8 mouse cellular contexts compared by ENCODE assay signal in genomic region chr3:73134316-73134715, GRCm38 (mm10).
A peak's percentile ranks its signal among the peaks of the same experiment; 100 is the strongest.
DNase-seq lines count a peak whose midpoint lies in the region; ATAC-seq and TF ChIP-seq lines count a peak whose summit lies in the region.

No protein-coding gene starts in this region.

- no peak overlapping the region for H3K9ac ChIP-seq in heart, postnatal 0 days (replicated peaks; ENCODE audit: low read depth, low read length)
- no peak overlapping the region for H3K9ac ChIP-seq in limb, embryonic 11.5 days (ENCODE audit: low read length)

- WGBS in heart, postnatal 0 days, result 7% methylated on average over 9 of the region's 9 CpGs
- WGBS in limb, embryonic 11.5 days, result 9% methylated on average over 9 of the region's 9 CpGs

- no peak overlapping the region for H3K4me3 ChIP-seq in heart, postnatal 0 days (ENCODE audit: low read depth, low read length)
- no peak overlapping the region for H3K4me3 ChIP-seq in limb, embryonic 11.5 days (ENCODE audit: low read depth, low read length)

- H3K36me3 ChIP-seq in heart, postnatal 0 days (replicated peaks; ENCODE audit: control insufficient read depth, insufficient read depth, low read length), result no peaks in the 10 kb centered on the region
- no peaks in the 10 kb centered on the region for H3K36me3 ChIP-seq in limb, embryonic 11.5 days (ENCODE audit: control insufficient read depth, insufficient read depth, low read length)

- no peak for DNase-seq in heart, postnatal 0 days (ENCODE audit: low spot score)
- no peak for DNase-seq in heart, adult 9 months (ENCODE audit: low spot score in 2 of 2)
- peak; percentile 7 for DNase-seq in urinary bladder, postnatal 14 days (ENCODE audit: low spot score)
- DNase-seq in urinary bladder, postnatal 10 days (ENCODE audit: low spot score), result no peak
- DNase-seq in forelimb bud, embryonic 11.5 days (ENCODE audit: low read depth, low spot score), result peak; percentile 40
- DNase-seq in limb, embryonic 11.5 days (ENCODE audit: low spot score), result peak; percentile 63
- no peak for DNase-seq in gastrocnemius, adult 8-10 months (ENCODE audit: low spot score in 2 of 2)

- no peak for ATAC-seq in heart, postnatal 0 days (ENCODE audit: insufficient read depth, low read depth)
- ATAC-seq in limb, embryonic 11.5 days (ENCODE audit: insufficient number of reproducible peaks, low FRiP score, low TSS enrichment, low read depth), result no peak
- no peak for ATAC-seq in megakaryocyte progenitor cell, adult 5-6 weeks (replicated peaks; ENCODE audit: poor library complexity)

- TF ChIP-seq EP300 in heart, postnatal 0 days (IDR thresholded peaks at IDR 0.05; ENCODE audit: low read depth), result no peak

- no peaks in the 10 kb centered on the region for H3K27me3 ChIP-seq in heart, postnatal 0 days (ENCODE audit: control insufficient read depth, insufficient read depth, low read length)
- no peaks in the 10 kb centered on the region for H3K27me3 ChIP-seq in limb, embryonic 11.5 days (ENCODE audit: control insufficient read depth, insufficient read depth, low read length)

- H3K4me2 ChIP-seq in heart, postnatal 0 days (ENCODE audit: low read depth, low read length), result no peak overlapping the region
- H3K4me2 ChIP-seq in limb, embryonic 11.5 days (ENCODE audit: low read depth, severe bottlenecking), result no peak overlapping the region

- H3K4me1 ChIP-seq in heart, postnatal 0 days (ENCODE audit: control insufficient read depth, insufficient read depth), result no peaks in the 10 kb centered on the region
- H3K4me1 ChIP-seq in limb, embryonic 11.5 days (ENCODE audit: control insufficient read depth, insufficient read depth, low read length), result no peaks in the 10 kb centered on the region

- H3K27ac ChIP-seq in heart, postnatal 0 days (ENCODE audit: low read depth), result no peak overlapping the region
- H3K27ac ChIP-seq in limb, embryonic 11.5 days (replicated peaks; ENCODE audit: low read depth, low read length), result no peak overlapping the region

- peak; percentile 56 for TF ChIP-seq CTCF in heart, postnatal 0 days (IDR thresholded peaks at IDR 0.05; ENCODE audit: low read depth)

- H3K9me3 ChIP-seq in heart, postnatal 0 days (replicated peaks; ENCODE audit: control insufficient read depth, low read length), result no peaks in the 10 kb centered on the region
- H3K9me3 ChIP-seq in limb, embryonic 11.5 days (ENCODE audit: control insufficient read depth, low read length), result no peaks in the 10 kb centered on the region

Comparison
In these comparisons a context has a peak if more than half of its experiments do, and no peak if none do; other contexts are left out.
1. DNase-seq: peak in urinary bladder, postnatal 14 days (single experiment), forelimb bud, embryonic 11.5 days (single experiment) and limb, embryonic 11.5 days (single experiment); none in heart, postnatal 0 days (single experiment), heart, adult 9 months (0 of 2), urinary bladder, postnatal 10 days (single experiment) and gastrocnemius, adult 8-10 months (0 of 2).